Mouse (Mus musculus) right cerebral cortex, postnatal 10 days (tissue): ENCODE results near the gene Txlng.

Source experiments
- DNase-seq, 2 experiments: peaks; one replicate each; pipeline ENCODE4 v3.0.0; 2021; ENCODE audit warnings: low spot score in 2 of 2

Gene Txlng

DNA sequence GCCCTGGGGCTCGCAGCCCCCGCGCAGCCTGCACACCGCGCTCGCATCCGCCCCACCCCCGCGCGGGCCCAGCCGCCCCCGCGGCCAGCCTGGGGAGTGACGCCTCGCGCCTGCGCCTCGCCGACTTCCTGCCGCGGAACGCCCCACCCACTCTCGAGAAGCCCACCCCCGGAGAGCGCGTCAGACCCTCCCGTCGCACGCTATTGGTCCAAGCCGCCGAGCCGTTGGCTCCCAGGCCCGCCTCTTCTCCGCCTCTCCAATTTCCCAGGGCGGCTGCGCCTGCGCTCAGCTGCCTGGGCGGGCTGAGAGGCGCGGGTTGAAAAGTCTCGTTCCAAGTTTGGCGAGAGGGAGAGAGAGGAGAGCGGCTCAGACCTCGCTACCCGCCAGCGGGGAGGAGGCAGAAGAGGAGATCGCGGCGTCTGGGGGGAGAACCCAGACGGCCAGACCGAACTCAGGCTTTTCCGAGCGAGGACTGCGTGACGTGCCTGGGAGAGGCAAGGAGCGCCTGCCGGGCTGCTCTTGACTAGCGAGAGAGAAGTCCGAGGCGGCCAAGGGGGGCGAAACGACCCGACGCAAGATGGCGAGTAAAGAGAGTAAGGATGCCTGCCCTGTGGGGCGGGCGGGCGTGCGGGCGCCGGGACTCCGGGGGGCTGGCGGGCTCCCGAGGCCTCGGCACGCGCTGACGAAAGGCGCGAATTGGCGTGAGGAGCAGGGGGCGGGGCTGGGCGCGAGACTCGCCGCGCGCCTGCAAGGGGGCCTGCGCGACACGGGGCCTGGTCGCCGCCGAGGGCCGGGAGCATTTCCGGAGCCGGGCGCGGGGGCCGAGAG is 68.9 kb downstream of the Txlng start, which contains the start of gene Rbbp7:
TSS of gene Rbbp7 (plus strand) at position 288 of the 828 bp plus-strand sequence.
- DNase-seq = peak; percentile 95

DNA sequence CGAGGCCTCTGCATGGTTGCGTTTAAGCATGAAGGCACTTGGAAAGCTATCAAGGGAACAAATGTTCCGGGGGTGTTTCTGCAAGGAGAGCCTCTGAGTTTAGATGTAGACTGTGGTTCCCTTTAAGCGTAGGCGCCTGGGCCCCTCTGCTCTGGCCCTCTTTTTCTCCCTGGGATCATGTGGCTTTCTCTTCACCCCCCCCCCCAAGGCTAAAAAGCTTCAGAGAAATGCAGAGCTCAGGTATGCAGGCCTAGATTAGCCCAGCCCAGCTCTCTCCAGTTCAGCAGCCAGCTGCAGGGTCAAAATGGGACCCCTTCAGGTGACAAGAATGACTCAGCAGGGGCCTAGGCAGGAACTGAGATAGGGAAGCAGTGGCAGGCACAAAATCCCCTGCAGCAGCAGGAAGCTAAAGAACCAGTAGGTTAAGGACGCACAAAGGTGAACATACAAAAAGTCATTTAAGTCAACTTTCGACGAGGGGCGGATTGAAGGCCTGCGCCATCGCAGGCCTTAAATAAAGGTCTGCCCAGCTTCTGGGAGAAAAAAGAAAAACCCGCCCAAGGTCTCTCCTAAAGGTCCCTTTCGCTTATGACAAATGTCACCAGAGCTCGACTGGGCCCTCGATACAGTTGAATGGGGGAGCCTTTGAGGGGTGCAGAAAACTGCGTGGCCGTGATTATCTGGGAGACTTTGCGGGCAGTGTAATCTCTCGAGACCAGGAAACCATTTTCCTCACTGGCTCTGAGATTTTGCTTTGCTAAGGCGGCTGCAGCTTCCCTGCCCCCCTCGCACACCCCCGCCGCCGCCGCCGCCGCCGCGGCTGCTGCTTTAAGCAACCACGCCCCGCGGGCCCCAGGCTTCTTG is 69.8 kb downstream of the Txlng start:
- DNase-seq = peak; percentile 52 to 71

DNA sequence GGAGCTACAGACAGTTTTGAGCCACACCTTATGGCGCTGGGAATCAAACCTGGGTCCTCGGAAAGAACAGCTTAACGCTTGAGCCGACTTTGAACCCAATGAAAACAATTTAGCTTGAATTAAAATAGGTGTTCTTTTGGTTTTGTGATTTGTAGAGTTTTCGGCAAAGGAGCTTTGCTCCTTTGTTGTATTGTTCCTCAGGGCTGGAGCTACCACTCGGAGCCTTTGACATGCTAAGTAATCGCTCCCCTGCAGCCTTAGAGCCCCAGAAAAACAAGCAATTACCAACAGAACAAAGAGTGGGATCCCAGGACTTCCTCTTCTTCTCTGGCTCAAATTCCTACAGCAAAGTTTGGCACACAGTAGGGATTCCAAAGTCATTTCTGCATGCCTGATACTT is 73.2 kb downstream of the Txlng start:
- no peak for DNase-seq

DNA sequence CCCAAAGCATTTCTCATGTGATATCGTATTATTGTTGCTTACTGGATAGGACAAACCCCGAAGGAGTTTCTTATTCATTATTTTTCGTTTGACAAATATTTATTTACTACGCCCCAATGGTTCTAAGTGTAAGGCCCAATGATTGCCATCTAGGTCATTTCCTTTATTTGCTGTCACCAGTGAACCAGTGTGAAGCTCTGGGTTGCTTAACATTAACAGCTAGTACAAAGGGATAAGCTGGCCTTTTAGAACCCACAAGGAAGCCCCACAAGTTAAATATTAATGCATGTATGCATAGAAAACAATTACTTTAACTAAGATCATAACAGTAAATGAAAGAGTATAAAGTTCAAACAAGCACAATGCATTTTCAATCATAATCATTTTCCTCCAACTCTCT is 74.9 kb downstream of the Txlng start:
- no peak for DNase-seq

DNA sequence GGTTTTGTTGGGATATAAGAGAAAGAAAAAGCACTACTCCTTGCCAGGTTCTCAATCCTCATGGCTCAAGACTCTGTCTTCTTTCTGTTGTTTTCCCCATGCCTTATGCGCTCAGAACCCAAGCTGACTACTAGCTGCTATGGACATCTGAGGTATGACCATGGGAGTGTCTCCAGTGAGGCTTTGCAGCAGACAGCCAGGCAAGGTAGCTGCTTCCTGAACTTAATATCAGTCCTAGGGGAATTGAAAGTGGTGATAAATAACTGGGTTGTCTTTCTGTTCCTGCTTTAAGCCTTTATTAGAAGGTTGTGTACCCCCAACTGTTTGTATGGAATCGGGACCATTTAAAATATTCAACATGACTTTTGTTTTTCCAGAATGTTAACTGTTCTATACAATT is 76.8 kb downstream of the Txlng start:
- no peak for DNase-seq

DNA sequence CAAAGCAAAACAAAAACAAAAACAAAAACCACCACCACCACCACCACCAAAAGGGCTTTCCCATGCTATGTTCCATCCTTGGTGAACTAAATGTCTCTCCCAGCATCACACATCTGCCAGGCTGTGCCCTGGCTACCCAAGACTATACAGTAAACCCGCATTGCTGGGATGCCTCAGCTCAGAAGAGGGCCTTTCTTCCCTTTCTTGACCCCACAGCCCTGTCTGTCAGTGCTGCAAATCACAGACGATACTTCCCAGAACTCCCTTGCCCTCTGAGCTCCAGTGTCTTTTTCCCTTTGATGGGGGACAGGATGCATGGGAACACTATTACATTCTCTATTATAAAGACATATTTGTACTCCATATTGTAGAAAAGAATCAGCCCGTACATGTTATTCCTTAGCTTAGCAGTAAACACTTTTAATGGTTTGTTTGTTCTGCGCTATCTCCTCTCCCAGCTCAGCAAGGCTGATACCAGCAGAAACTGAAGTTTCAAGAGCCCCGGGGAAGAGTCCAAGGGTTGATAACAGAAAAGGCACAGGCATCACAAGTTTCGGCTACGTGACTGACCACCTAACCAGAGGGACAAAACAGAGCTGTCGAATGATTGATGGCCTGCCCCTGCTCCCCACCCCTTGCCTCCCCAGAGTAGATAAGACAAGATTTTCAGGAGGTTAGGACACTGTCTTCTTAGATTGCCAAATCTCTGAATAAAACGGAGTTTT is 80.4 kb downstream of the Txlng start:
- DNase-seq = no peak

DNA sequence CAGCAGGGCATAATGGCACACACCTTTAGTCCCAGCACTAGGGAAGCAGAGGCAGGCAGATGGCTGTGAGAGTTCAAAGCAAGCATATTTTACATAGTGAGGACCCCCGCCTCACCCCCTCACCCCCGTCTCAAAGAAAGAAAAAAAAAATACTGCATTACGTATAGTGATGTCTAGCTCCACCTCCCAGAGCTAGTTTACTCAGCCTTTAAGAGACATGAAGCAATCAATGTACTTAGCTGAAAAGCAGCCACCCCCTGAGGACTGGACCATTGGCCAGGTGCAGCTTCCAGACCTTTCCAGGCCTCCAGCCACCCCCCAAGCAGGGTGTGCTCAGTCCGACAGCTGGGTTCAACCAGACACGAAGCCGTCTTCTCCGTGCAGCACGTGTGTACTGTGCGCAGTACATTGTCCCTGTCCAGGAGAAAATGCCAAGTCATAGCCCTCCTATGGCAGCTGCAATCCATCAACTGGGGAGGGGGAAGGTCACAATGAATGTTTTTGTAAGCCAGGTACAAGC is 93.1 kb downstream of the Txlng start:
- DNase-seq = peak in 1 of 2 experiments; percentile 39

DNA sequence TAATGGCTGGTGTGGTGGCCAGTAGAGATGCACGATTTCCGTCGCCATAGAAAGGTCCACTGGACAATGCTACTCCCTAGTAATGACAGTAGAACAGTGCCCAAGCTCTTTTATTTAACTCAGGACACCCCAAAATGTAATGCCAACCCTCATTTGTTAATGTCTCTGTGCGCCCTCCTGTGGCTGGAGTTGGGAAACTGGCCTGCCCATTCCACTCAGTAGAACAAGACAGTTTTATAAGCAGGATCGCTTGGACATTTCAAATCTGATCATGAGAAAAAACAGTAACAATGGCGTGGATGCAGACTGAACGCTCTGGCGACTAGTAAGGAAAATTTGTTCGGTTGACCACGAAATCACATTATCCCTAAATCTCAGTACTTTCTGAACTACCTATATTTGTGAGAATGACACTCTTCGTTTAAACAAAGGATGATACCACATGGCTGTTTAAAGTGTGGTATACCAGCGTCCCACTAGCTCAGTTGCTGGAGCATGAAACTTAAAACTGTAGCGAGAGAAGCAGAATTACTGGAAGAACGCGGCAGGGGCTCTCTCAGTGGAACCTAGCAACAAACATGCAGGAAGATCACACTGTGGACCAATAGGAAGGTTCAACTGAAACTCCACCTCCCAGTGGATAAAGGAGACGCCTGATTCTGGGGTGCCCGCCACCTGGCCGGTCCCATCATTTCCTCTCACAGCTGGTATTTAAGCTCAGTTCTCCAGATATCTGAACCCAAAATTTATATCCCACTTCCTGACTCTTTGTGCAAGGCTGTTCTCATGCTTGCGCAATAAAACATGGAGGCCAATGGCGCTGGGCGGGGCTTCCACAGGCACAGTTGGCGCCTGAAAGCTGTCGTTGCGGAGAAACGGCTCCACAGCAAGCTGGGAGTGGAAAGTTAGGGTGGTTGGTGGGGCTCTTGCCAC is 94.0 kb downstream of the Txlng start:
- peak; percentile 74 to 75 for DNase-seq

DNA sequence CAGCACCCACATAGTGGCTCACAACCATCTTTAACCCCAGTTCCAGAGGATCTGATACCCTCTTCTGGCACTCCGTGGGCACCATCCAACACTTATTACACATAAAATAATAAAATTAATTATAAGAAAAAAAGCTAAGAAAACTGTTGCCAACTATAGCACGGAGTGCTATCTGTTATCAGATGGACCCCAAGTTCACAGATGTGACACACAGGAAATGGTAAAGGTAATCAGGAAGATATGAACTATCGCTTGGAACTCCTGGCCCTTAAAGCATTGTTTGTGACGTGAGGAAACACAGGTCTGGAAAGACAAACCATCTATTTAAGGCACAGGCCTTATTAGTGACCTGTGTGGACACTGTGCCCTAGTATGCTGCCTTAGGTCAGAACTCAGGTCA is 99.2 kb downstream of the Txlng start:
- DNase-seq = no peak
